Comparison of ENCODE assay signal across 24 mouse cellular contexts in the genomic region with DNA sequence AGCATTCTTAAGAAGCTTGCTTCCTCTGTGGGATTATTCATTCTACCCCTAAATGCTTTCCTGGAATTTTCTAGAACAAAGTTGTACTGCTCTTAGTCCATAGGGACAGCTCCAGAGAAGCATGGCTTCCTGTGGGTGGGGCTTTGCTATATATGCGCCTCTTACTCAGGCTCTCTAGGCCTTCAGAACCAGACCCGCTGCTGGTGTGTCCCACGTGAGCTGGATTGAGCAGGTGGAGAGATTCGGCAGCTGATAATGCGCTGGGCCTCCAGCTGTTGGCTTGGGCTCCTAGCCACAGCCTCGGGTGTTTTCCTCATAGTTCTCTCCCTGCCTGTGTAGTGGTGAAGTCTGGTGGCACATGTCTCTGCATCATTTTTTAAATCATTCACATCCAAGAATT. TPM values are rescaled to one million over a fixed set of nuclear protein-coding genes. Genes with fewer than 3 reads are reported as not detected.
DNase-seq lines count a peak whose midpoint lies in the region; ATAC-seq and TF ChIP-seq lines count a peak whose summit lies in the region.
"Had no signal": no experiment of that assay in that cellular context is flagged by ENCODE, and none has a peak within 500 bp of the region (broad histone marks: within the 10 kb centered on the region; RNA-seq: fewer than 3 reads in every experiment).

No protein-coding gene starts in this region.

- peaks cover 41% of the 10 kb centered on the region for H3K36me3 ChIP-seq in kidney, embryonic 16.5 days (ENCODE audit: insufficient read depth, low read length)

- H3K4me2 ChIP-seq in kidney, embryonic 16.5 days (replicated peaks; ENCODE audit: low read depth, low read length): no peak overlapping the region
- H3K4me2 ChIP-seq: forebrain, embryonic 13.5 days; heart, embryonic 12.5 days had no signal

- H3K9me3 ChIP-seq in kidney, embryonic 16.5 days (ENCODE audit: low read length): no peaks in the 10 kb centered on the region
- H3K9me3 ChIP-seq: embryonic facial prominence, embryonic 10.5 days; forebrain, embryonic 13.5 days; heart, embryonic 12.5 days had no signal

- H3K4me3 ChIP-seq in gastrocnemius, adult 2 months: no peak overlapping the region
- H3K4me3 ChIP-seq in kidney, embryonic 16.5 days (ENCODE audit: low read length): no peak overlapping the region
- H3K4me3 ChIP-seq: embryonic facial prominence, embryonic 10.5 days; forebrain, embryonic 13.5 days; heart, embryonic 12.5 days had no signal

- H3K9ac ChIP-seq in kidney, embryonic 16.5 days (replicated peaks; ENCODE audit: low read length): no peak overlapping the region
- H3K9ac ChIP-seq: forebrain, embryonic 13.5 days; forebrain, postnatal 0 days; heart, embryonic 12.5 days had no signal

- DNase-seq in gastrocnemius, postnatal 14 days: peak; percentile 25
- no peak for DNase-seq in gastrocnemius, adult 2 months
- DNase-seq in R1 (ENCODE audit: low read depth, low spot score): peak; percentile 15
- DNase-seq in thymus, postnatal 0 days (ENCODE audit: low spot score): peak; percentile 61
- DNase-seq in thymus, postnatal 36 days: peak; percentile 45 to 62
- no peak for DNase-seq in layer of hippocampus, postnatal 36 days
- DNase-seq: adrenal gland, postnatal 14 days; cerebellum, adult 18-20 months; cerebellum, postnatal 10 days; forebrain, postnatal 0 days; heart, postnatal 36 days had no signal

- no peak for TF ChIP-seq CTCF in gastrocnemius, adult 2 months (IDR thresholded peaks at IDR 0.05)

- no peak for ATAC-seq in kidney, embryonic 16.5 days (ENCODE audit: low FRiP score, low TSS enrichment)
- ATAC-seq: activated CD4-positive, CD25-positive, alpha-beta regulatory T cell, adult 4 months; forebrain, embryonic 13.5 days; forebrain, postnatal 0 days; hindbrain, embryonic 16.5 days had no signal

- intact Hi-C loops in gastrocnemius, postnatal 14 days (cut with DNase I; ENCODE audit: low total_unique reads): no loop called here
- intact Hi-C loops in gastrocnemius, adult 2 months (cut with DNase I): no loop called here

- no peaks in the 10 kb centered on the region for H3K27me3 ChIP-seq in kidney, embryonic 16.5 days (ENCODE audit: insufficient read depth, low read length)
- H3K27me3 ChIP-seq: forebrain, embryonic 13.5 days; heart, embryonic 12.5 days had no signal

- 90% methylated on average over 6 of the region's 6 CpGs for WGBS in kidney, embryonic 16.5 days

- no peak overlapping the region for H3K27ac ChIP-seq in gastrocnemius, adult 2 months
- no peak overlapping the region for H3K27ac ChIP-seq in kidney, embryonic 16.5 days (ENCODE audit: low read length)
- H3K27ac ChIP-seq: embryonic facial prominence, embryonic 10.5 days; forebrain, embryonic 13.5 days had no signal

- H3K4me1 ChIP-seq in kidney, embryonic 16.5 days (ENCODE audit: insufficient read depth, low read length): no peaks in the 10 kb centered on the region
- H3K4me1 ChIP-seq: embryonic facial prominence, embryonic 10.5 days; forebrain, embryonic 13.5 days; heart, embryonic 12.5 days had no signal

RNA-seq across cellular contexts. Expression of a gene that starts 7.8 kb away (rescaled TPM):
- total RNA-seq in gastrocnemius, postnatal 14 days (2021): not detected
- total RNA-seq in gastrocnemius, adult 2 months (2021): not detected
- polyA plus RNA-seq in thymus, postnatal 0 days (2015; fragmentation: Nextera tagmentation; extraction: Ambion mirVana): 0.84 and 2.0 TPM in 2 replicates
- not detected for total RNA-seq in layer of hippocampus, postnatal 36 days (2021)
- polyA plus RNA-seq in kidney, embryonic 16.5 days (2015; fragmentation: Nextera tagmentation; extraction: Ambion mirVana): 1.5 and 1.8 TPM in 2 replicates
- total RNA-seq: adrenal gland, adult 18-20 months; adrenal gland, postnatal 14 days; forebrain, postnatal 0 days; gastrocnemius, adult 18-20 months; heart, adult 8-10 months; heart, postnatal 36 days had no signal
- polyA plus RNA-seq: gonadal fat pad, adult 2 months had no signal

RNA-seq across cellular contexts. Expression of a gene that starts 10.3 kb away (rescaled TPM):
- total RNA-seq in gastrocnemius, postnatal 14 days (2021): 10 to 100 TPM; 30.8 to 32.9 TPM
- total RNA-seq in gastrocnemius, adult 2 months (2021): 10 to 100 TPM; 28.1 to 29.3 TPM
- 132 and 144 TPM in 2 replicates for polyA plus RNA-seq in thymus, postnatal 0 days (2015; fragmentation: Nextera tagmentation; extraction: Ambion mirVana)
- 10 to 100 TPM; 67.2 to 69.7 TPM for total RNA-seq in layer of hippocampus, postnatal 36 days (2021)
- 81.2 and 85.3 TPM in 2 replicates for polyA plus RNA-seq in kidney, embryonic 16.5 days (2015; fragmentation: Nextera tagmentation; extraction: Ambion mirVana)

RNA-seq across cellular contexts. Expression of a gene that starts 21.7 kb away (rescaled TPM):
- total RNA-seq in gastrocnemius, postnatal 14 days (2021): under 1 TPM in 1 of 2 experiments, not detected in 1; 0.58 TPM
- under 1 TPM in 1 of 2 experiments, not detected in 1; 0.36 TPM for total RNA-seq in gastrocnemius, adult 2 months (2021)
- 0.90 and 1.0 TPM in 2 replicates for polyA plus RNA-seq in thymus, postnatal 0 days (2015; fragmentation: Nextera tagmentation; extraction: Ambion mirVana)
- total RNA-seq in layer of hippocampus, postnatal 36 days (2021): not detected
- 0.64 TPM in 1 of 2 replicates, not detected in the other for polyA plus RNA-seq in kidney, embryonic 16.5 days (2015; fragmentation: Nextera tagmentation; extraction: Ambion mirVana)
- total RNA-seq: adrenal gland, adult 18-20 months; adrenal gland, postnatal 14 days; heart, adult 8-10 months; heart, postnatal 36 days had no signal
- polyA plus RNA-seq: C2C12; heart, postnatal 0 days; hindbrain, embryonic 11.5 days had no signal

RNA-seq across cellular contexts. Expression of a gene that starts 57.0 kb away (rescaled TPM):
- total RNA-seq in gastrocnemius, postnatal 14 days (2021): under 1 TPM; 0.18 to 0.55 TPM
- total RNA-seq in gastrocnemius, adult 2 months (2021): under 1 TPM; 0.08 to 0.13 TPM
- polyA plus RNA-seq in thymus, postnatal 0 days (2015; fragmentation: Nextera tagmentation; extraction: Ambion mirVana): 2.3 and 2.4 TPM in 2 replicates
- total RNA-seq in layer of hippocampus, postnatal 36 days (2021): under 1 TPM; 0.35 TPM
- polyA plus RNA-seq in kidney, embryonic 16.5 days (2015; fragmentation: Nextera tagmentation; extraction: Ambion mirVana): 0.32 and 0.36 TPM in 2 replicates
- polyA plus RNA-seq: forebrain, embryonic 13.5 days had no signal

Comparison
In these comparisons a context has a peak if more than half of its experiments do, and no peak if none do; other contexts are left out.
1. DNase-seq: peak in gastrocnemius, postnatal 14 days (single experiment), R1 (single experiment), thymus, postnatal 0 days (single experiment) and thymus, postnatal 36 days (2 of 2); none in gastrocnemius, adult 2 months (single experiment) and layer of hippocampus, postnatal 36 days (0 of 2).